Mouse (Mus musculus): ENCODE results near the gene Smg6. TPM values are rescaled to one million over a fixed set of nuclear protein-coding genes. Genes with fewer than 3 reads are reported as not detected.

Gene Smg6
- polyA plus RNA-seq, 1 experiment from 2014 or later, result 18.3 TPM

- Histone ChIP-seq H3K4me1 (no peaks in the 10 kb centered on the region), H3K36me3 (ENCODE audit: poor library complexity, severe bottlenecking) (peaks cover 53% of the 10 kb centered on the region), H3K9ac (no peak overlapping the region), H3K27ac (no peak overlapping the region), H3K27me3 (no peaks in the 10 kb centered on the region), H3K4me2 (no peak overlapping the region), H3K9me3 (replicated peaks) (no peaks in the 10 kb centered on the region), H3K4me3 (no peak overlapping the region)
- WGBS, result 83% methylated on average over 3 of the region's 3 CpGs
- no peak for ATAC-seq
Measured at GRCm38 (mm10) chr11:74946348-74946747, 20.7 kb downstream of the Smg6 start.

DNA sequence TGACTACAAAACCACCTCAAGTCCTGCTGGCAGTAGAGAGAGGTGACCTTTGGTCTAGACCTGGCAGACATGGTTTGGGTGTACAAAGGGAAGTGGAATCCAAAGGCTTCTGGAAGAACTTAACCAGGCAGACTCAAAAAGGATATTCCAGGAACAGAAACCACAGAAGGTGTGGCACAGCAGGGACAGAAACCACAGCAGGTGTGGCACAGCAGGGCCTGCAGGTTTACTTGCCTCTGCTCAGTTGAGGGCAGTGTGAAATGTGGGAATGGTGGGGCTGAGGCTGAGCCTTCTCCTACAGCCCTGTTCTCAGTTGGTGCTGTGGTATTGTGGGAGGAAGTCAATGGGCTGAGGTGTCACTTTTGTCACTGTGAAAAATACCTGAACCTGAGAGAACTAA, 29.3 kb downstream of the Smg6 start:
- Histone ChIP-seq H3K9me3 (replicated peaks) (no peaks in the 10 kb centered on the region), H3K4me3 (no peak overlapping the region), H3K27me3 (no peaks in the 10 kb centered on the region), H3K27ac (no peak overlapping the region), H3K9ac (no peak overlapping the region), H3K4me1 (no peaks in the 10 kb centered on the region), H3K4me2 (no peak overlapping the region), H3K36me3 (ENCODE audit: poor library complexity, severe bottlenecking) (peaks cover 22% of the 10 kb centered on the region)
- no peak for ATAC-seq

- H3K27me3 ChIP-seq, result no peaks in the 10 kb centered on the region
- H3K4me1 ChIP-seq, result no peaks in the 10 kb centered on the region
- H3K4me3 ChIP-seq, result no peak overlapping the region
- no peak for ATAC-seq
- no peak overlapping the region for H3K27ac ChIP-seq
- no peak overlapping the region for H3K9ac ChIP-seq
- H3K9me3 ChIP-seq (replicated peaks), result no peaks in the 10 kb centered on the region
- H3K4me2 ChIP-seq, result no peak overlapping the region
- H3K36me3 ChIP-seq (ENCODE audit: poor library complexity, severe bottlenecking), result peaks cover 17% of the 10 kb centered on the region
Measured at GRCm38 (mm10) chr11:74956006-74956405, 30.4 kb downstream of the Smg6 start.

DNA sequence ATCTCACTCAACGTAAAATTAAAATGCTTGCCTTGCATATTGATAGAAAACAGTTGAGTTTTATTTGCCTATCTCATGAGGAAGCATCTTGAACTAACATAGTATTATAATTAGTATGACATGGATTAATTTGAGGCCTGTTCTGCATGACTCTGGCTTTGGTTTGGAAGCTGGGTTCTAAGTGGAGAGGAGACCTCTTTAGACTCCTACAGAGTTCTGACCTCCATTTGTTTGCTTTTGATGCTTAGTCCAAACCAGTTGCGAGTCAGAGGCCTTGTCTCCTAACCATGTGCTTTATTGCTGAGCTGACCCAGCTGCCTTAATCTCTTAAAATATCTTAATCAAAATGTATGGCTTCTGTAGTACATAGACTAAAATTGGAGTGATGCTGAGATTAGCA, 32.0 kb downstream of the Smg6 start:
- WGBS, result 97% methylated on average over 2 of the region's 2 CpGs
- H3K9ac ChIP-seq, result no peak overlapping the region
- no peak overlapping the region for H3K27ac ChIP-seq
- H3K9me3 ChIP-seq (replicated peaks), result no peaks in the 10 kb centered on the region
- no peak overlapping the region for H3K4me2 ChIP-seq
- no peak overlapping the region for H3K4me3 ChIP-seq
- no peaks in the 10 kb centered on the region for H3K4me1 ChIP-seq
- H3K27me3 ChIP-seq, result no peaks in the 10 kb centered on the region
- H3K36me3 ChIP-seq (ENCODE audit: poor library complexity, severe bottlenecking), result peaks cover 14% of the 10 kb centered on the region
- no peak for ATAC-seq

DNA sequence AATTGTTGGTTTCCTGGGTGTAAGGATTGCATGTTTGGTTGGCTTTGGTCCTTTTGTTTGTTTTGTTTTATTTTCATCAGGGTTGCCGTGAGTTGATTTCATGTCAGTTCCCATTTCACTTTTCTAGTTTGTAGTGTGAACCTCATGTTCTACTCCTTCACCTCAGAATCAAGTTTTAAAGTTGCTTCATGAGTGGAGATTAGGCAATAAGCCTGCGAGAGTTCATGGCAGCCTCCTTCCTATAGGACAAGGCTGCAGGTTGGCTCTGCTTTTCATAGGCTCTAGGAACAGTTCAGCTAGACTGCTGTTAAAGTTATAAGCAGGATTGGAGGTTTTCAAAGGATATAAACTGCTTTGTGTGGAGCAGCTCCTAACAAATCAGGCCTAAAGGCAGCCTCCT, 33.9 kb downstream of the Smg6 start:
- H3K9me3 ChIP-seq (replicated peaks), result no peaks in the 10 kb centered on the region
- ATAC-seq, result no peak

DNA sequence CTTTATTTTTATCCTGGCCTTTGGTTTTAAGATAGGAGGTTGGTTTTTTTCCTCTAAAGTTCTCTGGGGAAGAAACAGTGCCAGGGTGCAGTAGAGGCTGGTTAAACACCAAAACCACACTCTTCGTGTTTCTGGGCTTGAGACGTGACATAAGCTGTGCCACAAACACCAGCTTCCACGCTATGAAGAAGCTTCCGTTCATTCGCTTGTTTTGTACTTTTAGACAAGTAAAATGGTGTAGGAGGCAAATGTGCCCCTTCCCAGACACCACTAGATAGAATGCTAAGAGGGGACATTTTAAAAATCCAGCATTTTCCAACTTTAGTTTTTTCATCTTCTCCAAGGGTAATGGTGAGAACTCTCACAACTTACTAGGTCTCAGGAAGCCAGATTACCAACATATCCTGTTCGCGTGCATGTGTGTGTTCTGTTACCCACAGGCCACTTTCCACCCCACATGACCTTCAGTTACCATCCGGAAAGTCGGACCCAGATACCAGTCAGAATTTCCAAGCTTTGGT, 34.5 kb downstream of the Smg6 start:
- no peak overlapping the region for H3K4me3 ChIP-seq
- 96% methylated on average over 9 of the region's 9 CpGs for WGBS
- no peak for ATAC-seq

More for the DNA sequence above, 33.9 kb downstream of the Smg6 start:
- 85% methylated on average over 2 of the region's 2 CpGs for WGBS
- Histone ChIP-seq H3K27me3 (no peaks in the 10 kb centered on the region), H3K27ac (no peak overlapping the region), H3K4me3 (no peak overlapping the region), H3K4me1 (peaks cover 4% of the 10 kb centered on the region; the same call in 1 of the 2 replicates), H3K4me2 (no peak overlapping the region), H3K9ac (no peak overlapping the region), H3K36me3 (ENCODE audit: poor library complexity, severe bottlenecking) (peaks cover 8% of the 10 kb centered on the region)

GRCm38 (mm10) chr11:74961953-74962352, 36.3 kb downstream of the Smg6 start:
- Histone ChIP-seq H3K36me3 (ENCODE audit: poor library complexity, severe bottlenecking) (peaks cover 7% of the 10 kb centered on the region), H3K4me2 (no peak overlapping the region)
- ATAC-seq, result no peak

More for the DNA sequence above, 34.5 kb downstream of the Smg6 start:
- peaks cover 4% of the 10 kb centered on the region; the same call in 1 of the 2 replicates for H3K4me1 ChIP-seq
- H3K27me3 ChIP-seq, result no peaks in the 10 kb centered on the region
- H3K4me2 ChIP-seq, result no peak overlapping the region
- no peak overlapping the region for H3K27ac ChIP-seq
- no peaks in the 10 kb centered on the region for H3K9me3 ChIP-seq (replicated peaks)
- peaks cover 5% of the 10 kb centered on the region; the same call in 1 of the 2 replicates for H3K36me3 ChIP-seq (ENCODE audit: poor library complexity, severe bottlenecking)
- H3K9ac ChIP-seq, result no peak overlapping the region

GRCm38 (mm10) chr11:74962846-74963407, 37.3 kb downstream of the Smg6 start:
- no peak for ATAC-seq
- peaks cover 4% of the 10 kb centered on the region; the same call in 1 of the 2 replicates for H3K4me1 ChIP-seq
- H3K4me2 ChIP-seq, result no peak overlapping the region
- H3K36me3 ChIP-seq (ENCODE audit: poor library complexity, severe bottlenecking), result peaks cover 7% of the 10 kb centered on the region; the same call in 1 of the 2 replicates
- no peak overlapping the region for H3K4me3 ChIP-seq
- H3K27me3 ChIP-seq, result no peaks in the 10 kb centered on the region
- H3K27ac ChIP-seq, result no peak overlapping the region
- WGBS, result 86% methylated on average over 2 of the region's 2 CpGs
- H3K9me3 ChIP-seq (replicated peaks), result no peaks in the 10 kb centered on the region
- no peak overlapping the region for H3K9ac ChIP-seq

More at GRCm38 (mm10) chr11:74961953-74962352, 36.3 kb downstream of the Smg6 start:
- Histone ChIP-seq H3K4me3 (no peak overlapping the region), H3K27ac (no peak overlapping the region), H3K9ac (no peak overlapping the region), H3K9me3 (replicated peaks) (no peaks in the 10 kb centered on the region), H3K4me1 (peaks cover 4% of the 10 kb centered on the region; the same call in 1 of the 2 replicates), H3K27me3 (no peaks in the 10 kb centered on the region)

GRCm38 (mm10) chr11:74965516-74965915, 39.9 kb downstream of the Smg6 start:
- no peak for ATAC-seq
- H3K27ac ChIP-seq, result no peak overlapping the region
- H3K27me3 ChIP-seq, result no peaks in the 10 kb centered on the region
- H3K4me3 ChIP-seq, result no peak overlapping the region
- H3K36me3 ChIP-seq (ENCODE audit: poor library complexity, severe bottlenecking), result peaks cover 10% of the 10 kb centered on the region; the same call in 1 of the 2 replicates
- WGBS, result 97% methylated on average over 3 of the region's 3 CpGs
- no peak overlapping the region for H3K9ac ChIP-seq
- no peaks in the 10 kb centered on the region for H3K9me3 ChIP-seq (replicated peaks)
- H3K4me1 ChIP-seq, result peaks cover 4% of the 10 kb centered on the region; the same call in 1 of the 2 replicates
- no peak overlapping the region for H3K4me2 ChIP-seq

- 90% methylated on average over 7 of the region's 7 CpGs for WGBS
- ATAC-seq, result no peak
- no peak overlapping the region for H3K4me3 ChIP-seq
Measured at GRCm38 (mm10) chr11:74973290-74974157, 47.9 kb downstream of the Smg6 start.

GRCm38 (mm10) chr11:74974615-74975014, 49.0 kb downstream of the Smg6 start:
- no peak for ATAC-seq
- H3K4me1 ChIP-seq, result no peaks in the 10 kb centered on the region

More at GRCm38 (mm10) chr11:74973290-74974157, 47.9 kb downstream of the Smg6 start:
- H3K4me1 ChIP-seq, result no peaks in the 10 kb centered on the region
- H3K27ac ChIP-seq, result no peak overlapping the region
- peaks cover 8% of the 10 kb centered on the region for H3K36me3 ChIP-seq (ENCODE audit: poor library complexity, severe bottlenecking)
- no peaks in the 10 kb centered on the region for H3K27me3 ChIP-seq
- no peak overlapping the region for H3K9ac ChIP-seq
- H3K9me3 ChIP-seq (replicated peaks), result no peaks in the 10 kb centered on the region
- no peak overlapping the region for H3K4me2 ChIP-seq

More at GRCm38 (mm10) chr11:74974615-74975014, 49.0 kb downstream of the Smg6 start:
- Histone ChIP-seq H3K27me3 (no peaks in the 10 kb centered on the region), H3K9ac (no peak overlapping the region), H3K9me3 (replicated peaks) (no peaks in the 10 kb centered on the region), H3K4me3 (no peak overlapping the region), H3K27ac (no peak overlapping the region), H3K36me3 (ENCODE audit: poor library complexity, severe bottlenecking) (peaks cover 6% of the 10 kb centered on the region), H3K4me2 (no peak overlapping the region)

All from forebrain, embryonic 13.5 days (tissue).